Mouse (Mus musculus) spleen, postnatal 14 days (tissue): ENCODE data around the gene Atp8b2.

ENCODE experiments used
- DNase-seq, 2 experiments: peaks; one replicate each; pipeline ENCODE4 v3.0.0; 2021 to 2022; ENCODE audit warnings: low spot score in 2 of 2

The Atp8b2 gene

GRCm38 (mm10) chr3:89899511-89899908 is 63.8 kb downstream of the Atp8b2 start:
- no peak for DNase-seq

DNA sequence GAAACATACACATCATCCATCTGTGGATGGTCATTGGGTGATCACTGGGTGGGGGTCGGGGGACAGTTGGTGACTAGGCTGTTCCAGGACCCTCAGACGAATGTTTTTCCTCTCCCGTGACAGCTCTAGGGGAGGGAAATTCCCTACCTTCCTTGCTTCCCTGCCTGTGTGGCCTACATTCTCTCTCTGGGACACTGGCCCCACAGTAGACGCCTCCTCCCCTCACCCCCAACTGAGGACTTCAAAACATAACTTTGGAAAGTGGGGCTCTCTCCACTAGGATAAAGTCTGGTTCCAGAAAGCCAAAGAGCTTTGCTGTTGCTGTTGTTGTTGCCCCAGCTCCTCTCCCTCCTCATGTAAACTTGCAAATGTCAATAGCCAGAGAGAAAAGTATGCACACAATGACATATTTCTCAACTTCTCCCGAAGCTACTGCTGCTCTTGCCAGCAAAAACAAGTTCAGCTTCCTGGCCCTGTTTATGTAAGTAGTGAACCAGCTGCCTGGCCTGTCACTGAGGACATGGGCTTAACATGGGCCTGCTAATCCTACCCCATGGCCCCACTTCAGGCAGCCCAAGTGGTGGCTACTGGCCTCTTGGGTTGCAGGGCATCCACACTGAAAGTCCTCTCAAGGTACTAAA is 64.3 kb downstream of the Atp8b2 start:
- no peak for DNase-seq

DNA sequence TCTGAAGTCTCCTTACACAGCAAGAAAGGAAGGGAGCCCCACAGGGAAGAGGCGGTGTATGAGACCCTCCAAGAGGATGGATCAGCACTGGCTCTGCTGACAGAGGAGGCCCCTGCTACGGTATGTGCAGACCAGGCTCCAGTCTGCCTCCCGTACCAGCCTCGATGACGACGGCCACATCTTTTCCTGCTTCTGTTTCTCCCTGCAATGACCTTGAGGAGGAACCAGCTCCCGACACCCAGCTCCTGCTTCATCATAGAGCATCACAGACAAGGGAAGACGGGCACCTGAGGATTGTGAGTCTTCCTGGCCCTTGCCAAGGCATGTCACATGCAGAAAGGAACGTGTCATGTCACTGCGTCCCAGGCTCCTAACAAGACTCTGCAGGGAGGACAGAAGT is 65.3 kb downstream of the Atp8b2 start:
- DNase-seq, result no peak

DNA sequence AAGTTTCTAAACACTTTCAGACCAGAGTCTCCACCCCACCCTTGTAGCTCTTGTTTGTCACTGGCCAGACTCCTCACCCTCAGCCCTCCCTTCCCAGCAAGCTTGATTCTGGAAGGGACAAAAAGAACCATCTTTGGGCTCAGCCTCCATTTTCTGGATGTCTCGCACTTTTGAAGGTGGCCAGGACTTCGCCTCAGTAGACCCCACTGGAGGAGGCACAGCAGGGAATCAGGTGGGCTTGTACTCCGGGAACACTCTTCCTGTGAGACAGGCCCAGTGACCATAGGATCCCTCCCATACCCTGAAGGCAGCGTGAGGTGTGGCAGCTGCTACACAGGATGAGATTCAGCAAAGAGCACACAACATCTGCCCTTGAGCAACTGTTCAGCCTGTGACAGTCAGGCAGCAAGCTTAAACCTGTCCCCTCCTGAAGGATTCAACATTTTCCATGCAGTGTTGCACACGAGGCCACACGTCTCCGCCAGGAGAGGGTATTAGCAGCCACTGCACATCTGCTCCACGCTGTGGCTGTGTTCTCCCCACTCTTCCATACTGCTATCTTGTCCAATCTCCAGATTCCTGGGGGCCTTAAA is 66.0 kb downstream of the Atp8b2 start:
- no peak for DNase-seq

DNA sequence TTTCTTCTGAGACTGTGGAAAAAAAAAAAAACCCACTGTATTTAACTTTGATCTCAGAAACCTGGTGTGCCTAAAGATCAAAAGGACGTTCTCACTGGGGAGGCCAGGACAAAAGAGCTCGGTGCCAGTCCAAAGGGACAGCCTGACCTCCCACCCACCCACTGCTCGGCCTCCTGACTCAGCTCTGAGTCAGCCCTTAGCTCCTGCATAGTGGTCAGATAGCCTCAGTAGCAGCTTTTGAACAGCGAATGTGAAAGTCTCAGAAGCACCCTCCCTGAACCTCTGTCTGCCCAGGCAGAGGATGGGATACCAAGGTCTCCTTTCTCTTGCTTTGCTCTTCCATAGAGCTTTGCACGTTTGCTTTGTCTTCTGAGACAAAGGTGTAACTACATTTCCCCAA is 66.7 kb downstream of the Atp8b2 start:
- DNase-seq, result no peak

DNA sequence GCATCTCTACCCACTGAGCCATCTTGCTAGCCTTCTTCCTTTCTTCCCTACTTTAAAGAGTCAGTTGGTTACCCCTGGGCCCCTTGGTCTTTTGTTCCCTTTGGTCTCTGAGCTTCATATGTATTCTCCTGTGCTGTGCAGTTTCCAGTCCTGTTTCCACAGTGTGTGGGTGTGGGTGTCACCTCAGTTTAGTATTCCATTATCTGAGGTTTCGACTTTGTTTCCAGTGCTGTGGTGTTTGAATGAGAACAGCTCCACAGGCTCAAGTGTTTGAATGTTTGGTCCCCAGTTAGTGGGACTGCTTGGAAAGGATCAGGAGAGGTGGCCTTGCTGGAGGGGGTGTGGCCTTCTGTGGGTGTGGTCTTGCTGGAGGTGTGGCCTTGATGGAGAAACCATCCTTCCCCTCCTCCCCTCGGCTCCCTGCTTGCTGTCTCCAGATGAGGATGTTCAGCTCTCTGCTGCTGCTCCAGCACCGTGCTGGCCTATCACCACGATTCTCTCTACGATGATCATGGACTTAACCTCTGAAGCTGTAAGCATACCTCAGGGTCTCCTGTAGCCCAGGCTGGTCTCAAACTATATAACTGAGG is 70.7 kb downstream of the Atp8b2 start:
- no peak for DNase-seq

GRCm38 (mm10) chr3:89891696-89892095 is 71.6 kb downstream of the Atp8b2 start:
- DNase-seq, result no peak

GRCm38 (mm10) chr3:89889841-89890430 is 73.4 kb downstream of the Atp8b2 start:
- DNase-seq, result no peak
